Mouse (Mus musculus) lung, postnatal 0 days (tissue): ENCODE results near the gene Naa38. TPM values are rescaled to one million over a fixed set of nuclear protein-coding genes. Genes with fewer than 3 reads are reported as not detected.
A peak's percentile ranks its signal among the peaks of the same experiment; 100 is the strongest.

Source experiments
- ATAC-seq: fragments of 200-750 bp; cut with Nextera tagmentation; 2 replicates; pipeline ENCODE4 v1.8.0; 2017; ENCODE audit warnings: moderate library complexity
- DNase-seq: peaks from one replicate; pipeline ENCODE4 v3.0.0-alpha.2; 2016; ENCODE audit warnings: low spot score
- H3K27ac ChIP-seq: fragments of 300-500 bp; sonication (generic); 2 replicates; pipeline ENCODE4 v1.5.1; 2014; ENCODE audit warnings: antibody characterized with exemption, mild to moderate bottlenecking, low read length, mixed read lengths
- H3K27me3 ChIP-seq: fragments of 300-500 bp; sonication (generic); replicated peaks from 2 replicates; pipeline ENCODE4 v1.6.1; 2014; ENCODE audit warnings: low read length, mixed read lengths; ENCODE audit not compliant: insufficient read depth
- H3K36me3 ChIP-seq: fragments of 300-500 bp; sonication (generic); 2 replicates; pipeline ENCODE4 v1.6.1; 2014; ENCODE audit warnings: low read length, mixed read lengths; ENCODE audit not compliant: insufficient read depth
- H3K4me1 ChIP-seq: fragments of 300-500 bp; sonication (generic); 2 replicates; pipeline ENCODE4 v1.6.1; 2014; ENCODE audit warnings: antibody characterized with exemption, low read depth, low read length, mixed read lengths; ENCODE audit not compliant: insufficient read depth
- H3K4me2 ChIP-seq: fragments of 300-500 bp; sonication (generic); replicated peaks from 2 replicates; pipeline ENCODE4 v1.6.1; 2014; ENCODE audit warnings: low read depth, mild to moderate bottlenecking, low read length, moderate library complexity, mixed read lengths
- H3K4me3 ChIP-seq: fragments of 300-500 bp; sonication (generic); 2 replicates; pipeline ENCODE4 v1.5.1; 2014; ENCODE audit warnings: low read depth, low read length
- H3K9ac ChIP-seq: fragments of 300-500 bp; sonication (generic); replicated peaks from 2 replicates; pipeline ENCODE4 v1.6.1; 2014; ENCODE audit warnings: low read depth, mild to moderate bottlenecking
- H3K9me3 ChIP-seq: fragments of 300-500 bp; sonication (generic); 2 replicates; pipeline ENCODE4 v1.6.1; 2016; ENCODE audit warnings: low read length, mixed read lengths
- CTCF ChIP-seq: IDR thresholded peaks from 2 replicates; pipeline ENCODE4 v1.5.1; 2016; ENCODE audit warnings: antibody characterized with exemption, mild to moderate bottlenecking
- EP300 ChIP-seq: IDR thresholded peaks from 2 replicates; pipeline ENCODE4 v1.6.1; 2016; ENCODE audit warnings: antibody characterized with exemption, mild to moderate bottlenecking, control low read depth
- WGBS: fragments of 180-500 bp; shearing (Covaris S2); extraction: QIAGEN DNeasy Blood & Tissue Kit; methylation state at CpG from one replicate; pipeline ENCODE4 v1.1.7; 2014; 5-methylcytosine and 5-hydroxymethylcytosine counted together
- polyA plus RNA-seq: library from polyadenylated mRNA; unstranded; fragments of >200 nt; fragmentation: Nextera tagmentation; extraction: Ambion mirVana; gene quantifications from 2 replicates; pipeline ENCODE4 v1.2.1, GENCODE M21; 2015

Gene Naa38
- polyA plus RNA-seq, 1 experiment from 2014 or later = 142 TPM

- Histone ChIP-seq H3K27me3 (no peaks in the 10 kb centered on the region), H3K4me1 (peaks cover 32% of the 10 kb centered on the region), H3K27ac (peak overlapping the region; percentile 100), H3K4me3 (peak overlapping the region; percentile 75), H3K9ac (peak overlapping the region; percentile 93), H3K9me3 (no peaks in the 10 kb centered on the region), H3K4me2 (peak overlapping the region; percentile 97), H3K36me3 (peaks cover 14% of the 10 kb centered on the region; the same call in 1 of the 2 replicates)
- 3% methylated on average over 39 of the region's 39 CpGs for WGBS
- DNase-seq (peak; percentile 93), ATAC-seq (peak; percentile 34)
- peak; percentile 25 for TF ChIP-seq CTCF
- 0 out of 2 replicates have a peak, but pooled peaks have one; percentile 27 for TF ChIP-seq EP300
Observed at GRCm38 (mm10) chr11:69411538-69412203, 16.4 kb downstream of the Naa38 start.

DNA sequence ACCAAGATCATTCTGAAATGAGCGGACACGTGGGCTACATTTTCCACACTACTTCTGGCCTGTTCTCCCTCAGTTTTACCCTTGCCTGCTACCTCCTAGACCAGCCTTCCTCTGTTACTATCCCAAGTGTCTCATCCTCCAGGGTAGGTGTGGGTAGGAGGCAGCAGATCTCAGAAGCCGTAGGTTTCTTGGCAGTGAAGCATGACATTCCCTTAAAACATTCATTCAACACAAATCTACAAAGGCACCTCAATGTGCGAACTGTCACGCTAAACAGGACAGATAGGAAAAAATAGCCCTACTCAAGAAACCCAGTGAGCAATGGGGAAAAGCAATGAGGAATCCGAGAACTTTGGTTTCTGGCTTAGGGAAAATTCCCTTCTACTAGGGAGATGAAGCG is 17.3 kb downstream of the Naa38 start:
- TF ChIP-seq CTCF = no peak
- no peak for TF ChIP-seq EP300
- DNase-seq (no peak), ATAC-seq (no peak)
- Histone ChIP-seq H3K27me3 (no peaks in the 10 kb centered on the region), H3K27ac (no peak overlapping the region), H3K9me3 (no peaks in the 10 kb centered on the region), H3K4me1 (peaks cover 32% of the 10 kb centered on the region), H3K36me3 (peaks cover 6% of the 10 kb centered on the region; the same call in 1 of the 2 replicates), H3K9ac (no peak overlapping the region), H3K4me2 (no peak overlapping the region), H3K4me3 (no peak overlapping the region)
- 70% methylated on average over 7 of the region's 7 CpGs for WGBS

DNA sequence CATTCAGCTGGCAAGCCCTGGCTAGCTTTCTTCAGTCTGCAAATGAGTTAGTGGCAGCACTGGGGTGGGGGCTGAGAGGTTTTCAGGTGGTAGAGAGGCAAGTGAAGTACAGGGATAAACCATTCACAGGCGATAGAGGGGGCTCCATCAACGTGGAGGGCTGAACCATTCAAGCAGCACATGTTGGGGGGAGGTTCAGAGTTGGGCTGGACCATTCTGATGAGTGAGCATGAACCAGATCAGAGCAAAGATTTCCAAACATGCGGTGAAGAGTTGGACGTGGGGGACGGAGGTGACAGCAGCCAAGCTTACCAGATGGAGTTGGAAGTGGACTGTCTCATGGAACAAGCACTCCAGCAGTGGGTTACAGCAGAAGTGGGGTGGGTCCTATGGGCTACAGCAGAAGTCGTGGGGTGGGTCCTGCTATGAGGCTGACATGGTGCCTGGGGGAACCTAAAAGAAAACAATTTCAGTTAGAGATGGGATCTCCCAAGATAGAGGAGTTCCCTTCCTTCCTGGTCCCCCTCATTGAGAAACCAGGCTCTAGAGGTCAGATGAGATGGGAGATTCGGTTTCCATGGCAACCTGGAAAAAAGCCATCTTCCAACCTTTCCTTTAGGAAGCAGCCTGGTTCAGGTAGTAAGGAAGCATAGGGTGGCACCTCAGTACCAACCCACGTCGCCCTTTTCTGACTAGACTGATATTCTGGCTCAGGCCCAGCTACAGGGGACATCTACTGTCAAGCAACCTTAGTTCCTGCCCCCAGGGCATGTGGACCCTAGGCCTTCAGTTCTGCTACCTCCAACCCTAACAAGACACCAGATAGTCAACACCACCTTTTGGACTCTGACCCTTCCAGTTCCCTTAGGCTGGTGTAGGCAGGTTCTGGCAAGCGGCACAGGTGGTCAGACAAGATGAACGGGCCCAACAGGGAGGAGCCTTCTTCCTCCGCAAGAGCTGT is 18.2 kb downstream of the Naa38 start, which contains the start of gene Kdm6b:
Gene Kdm6b, minus strand, starts transcription at position 455 of the 961 bp plus-strand sequence.
- peak within 1 kb of the TSS; percentile 96 for H3K4me2 ChIP-seq
- no peaks in the 10 kb centered on the region for H3K27me3 ChIP-seq
- no peaks in the 10 kb centered on the region for H3K36me3 ChIP-seq
- no peak within 1 kb of the TSS for H3K4me3 ChIP-seq
- ATAC-seq (no peak), DNase-seq (peak; percentile 63)
- TF ChIP-seq EP300 = no peak
- no peak for TF ChIP-seq CTCF
- WGBS = 35% methylated on average over 12 of the region's 12 CpGs
- H3K9me3 ChIP-seq = no peaks in the 10 kb centered on the region
- peak within 1 kb of the TSS; percentile 98 for H3K27ac ChIP-seq
- H3K4me1 ChIP-seq = peaks cover 27% of the 10 kb centered on the region
- no peak within 1 kb of the TSS for H3K9ac ChIP-seq

- Histone ChIP-seq H3K4me2 (peak overlapping the region; percentile 96), H3K36me3 (no peaks in the 10 kb centered on the region), H3K27me3 (no peaks in the 10 kb centered on the region), H3K9ac (peak overlapping the region; percentile 56), H3K9me3 (no peaks in the 10 kb centered on the region), H3K4me1 (peaks cover 27% of the 10 kb centered on the region), H3K4me3 (peak overlapping the region; percentile 51), H3K27ac (peak overlapping the region; percentile 98)
- ATAC-seq (no peak), DNase-seq (peak; percentile 40)
- TF ChIP-seq EP300 (no peak), CTCF (no peak)
- WGBS = 22% methylated on average over 4 of the region's 4 CpGs
Observed at GRCm38 (mm10) chr11:69414421-69415326, 19.4 kb downstream of the Naa38 start.

DNA sequence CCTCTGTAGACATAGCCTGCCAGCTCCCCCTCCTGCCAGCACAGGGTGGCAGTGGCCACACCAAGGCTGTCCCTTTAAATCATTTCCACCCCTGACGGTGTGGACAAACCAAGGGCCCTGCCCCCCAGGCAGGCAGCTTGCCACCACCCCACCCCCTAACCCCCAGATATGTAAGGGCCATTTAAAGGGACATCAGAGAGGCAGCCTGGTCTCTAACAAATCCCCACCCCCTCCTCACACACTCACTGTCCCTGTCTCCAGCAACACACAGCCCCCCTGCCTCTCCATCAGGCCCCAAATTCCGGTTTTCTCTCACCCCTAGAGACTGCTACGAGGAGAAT is 20.0 kb downstream of the Naa38 start:
- Histone ChIP-seq H3K4me1 (peaks cover 27% of the 10 kb centered on the region), H3K4me3 (peak overlapping the region; percentile 51), H3K9me3 (no peaks in the 10 kb centered on the region), H3K36me3 (no peaks in the 10 kb centered on the region), H3K27ac (peak overlapping the region; percentile 98), H3K4me2 (peak overlapping the region; percentile 96), H3K27me3 (no peaks in the 10 kb centered on the region), H3K9ac (peak overlapping the region; percentile 56)
- DNase-seq = peak; percentile 85
- peak; percentile 2; the same call in 1 of the 2 replicates for ATAC-seq
- peak; percentile 55 for TF ChIP-seq CTCF
- TF ChIP-seq EP300 = no peak
- WGBS = 0% methylated on average over 3 of the region's 3 CpGs
